Mouse (Mus musculus) T-helper 17 cell (primary cell): ENCODE measurements around the gene Micu1.

Experiments used
- in situ Hi-C, 2 experiments: fragments of 300-600 bp; cut with MboI, MseI; formaldehyde crosslinking; loops; 1 replicate in 1 of 2; 2 replicates in 1 of 2; pipeline ENCODE4 v1.15.1; 2025; ENCODE audit warnings: high pct_unique_total_duplicates in 2 of 2

Micu1 gene

GRCm38 (mm10) chr10:59879255-59880028, 177.2 kb downstream of the Micu1 start, which contains the start of gene Dnajb12:
Gene Dnajb12, plus strand, starts transcription at chr10:59879556.
- in situ Hi-C loops = no loop called here

DNA sequence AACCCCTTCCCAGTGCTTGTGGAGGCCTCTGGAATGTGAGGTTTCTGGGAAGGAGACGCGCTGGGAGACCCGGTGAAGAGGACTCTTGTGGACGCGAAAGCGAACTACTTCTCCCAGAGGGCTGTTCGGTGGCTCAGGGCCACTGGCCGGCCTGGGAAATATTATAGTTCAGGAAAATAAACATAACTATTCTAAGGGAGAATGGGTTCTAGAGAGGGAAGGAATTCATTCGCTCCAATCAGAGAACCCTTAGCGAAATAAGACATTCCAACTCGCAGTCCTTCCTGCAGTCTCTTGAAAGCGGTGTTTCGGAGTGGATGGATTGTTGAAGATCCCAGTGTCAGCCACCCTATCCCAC, 177.7 kb downstream of the Micu1 start:
- in situ Hi-C loops = no loop called here

DNA sequence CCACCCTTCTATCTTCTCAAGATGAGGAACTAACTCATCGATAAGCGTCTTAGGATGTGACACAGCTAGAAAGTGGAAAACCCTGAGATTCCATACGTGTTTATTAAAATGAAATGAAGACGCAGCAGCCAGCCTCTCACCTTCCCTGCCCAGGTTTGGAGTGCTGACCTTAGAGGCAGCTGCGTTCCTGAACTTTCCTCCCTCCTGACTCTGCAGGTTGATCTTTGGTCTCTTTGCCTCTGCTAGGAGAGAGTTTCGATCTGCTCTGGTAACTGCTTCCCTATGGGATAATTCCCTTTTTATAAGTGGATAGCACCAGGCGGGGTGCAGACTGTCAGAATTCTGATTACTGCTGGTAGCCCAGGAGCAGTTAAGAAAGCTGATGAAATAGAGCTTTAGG, 178.6 kb downstream of the Micu1 start:
- in situ Hi-C loops = no loop called here

DNA sequence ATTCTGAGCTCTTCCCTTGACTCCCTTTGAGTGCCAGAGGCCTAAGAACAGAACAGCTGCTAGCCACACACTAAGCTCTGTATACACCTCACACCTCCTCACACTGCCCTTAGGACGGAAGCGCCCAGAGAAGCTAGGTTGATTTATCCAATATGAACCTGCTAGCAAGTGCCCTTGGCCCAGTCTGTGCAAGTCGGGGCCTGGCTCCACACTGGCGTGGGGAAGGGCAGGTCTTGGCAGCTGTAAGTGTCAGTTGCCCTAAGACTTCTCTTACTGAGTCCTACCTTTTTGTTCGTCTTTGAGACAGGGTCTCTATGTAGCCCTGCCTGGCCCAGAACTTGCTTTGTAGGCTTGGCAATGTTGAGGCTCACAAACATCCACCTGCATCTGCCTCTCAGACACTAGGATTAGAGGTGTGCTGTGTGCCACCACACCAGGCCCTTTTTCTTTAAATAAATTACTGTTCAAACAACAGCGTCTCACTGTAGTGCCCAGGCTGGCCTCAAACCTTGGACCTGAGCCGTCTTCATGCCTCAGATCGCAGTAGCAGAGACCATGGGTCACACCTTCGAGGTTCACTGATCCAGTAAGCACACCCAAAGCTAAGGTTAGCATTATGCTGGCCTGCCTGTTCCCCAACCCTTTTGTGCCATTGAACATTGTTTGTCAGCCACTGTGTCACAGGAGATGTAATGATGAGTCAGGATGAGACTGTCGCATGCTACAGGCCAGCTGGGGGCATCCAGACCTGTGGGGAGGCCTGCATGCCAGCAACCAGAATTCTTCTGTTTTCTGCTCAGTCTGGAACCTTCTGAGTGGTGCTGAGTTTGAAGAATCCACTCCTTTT, 182.3 kb downstream of the Micu1 start:
- in situ Hi-C loops = loop anchor here in 1 of 2 experiments (5.0 kb wide), 1 partner anchor 183 kb away; no protein-coding TSS in a partner anchor

DNA sequence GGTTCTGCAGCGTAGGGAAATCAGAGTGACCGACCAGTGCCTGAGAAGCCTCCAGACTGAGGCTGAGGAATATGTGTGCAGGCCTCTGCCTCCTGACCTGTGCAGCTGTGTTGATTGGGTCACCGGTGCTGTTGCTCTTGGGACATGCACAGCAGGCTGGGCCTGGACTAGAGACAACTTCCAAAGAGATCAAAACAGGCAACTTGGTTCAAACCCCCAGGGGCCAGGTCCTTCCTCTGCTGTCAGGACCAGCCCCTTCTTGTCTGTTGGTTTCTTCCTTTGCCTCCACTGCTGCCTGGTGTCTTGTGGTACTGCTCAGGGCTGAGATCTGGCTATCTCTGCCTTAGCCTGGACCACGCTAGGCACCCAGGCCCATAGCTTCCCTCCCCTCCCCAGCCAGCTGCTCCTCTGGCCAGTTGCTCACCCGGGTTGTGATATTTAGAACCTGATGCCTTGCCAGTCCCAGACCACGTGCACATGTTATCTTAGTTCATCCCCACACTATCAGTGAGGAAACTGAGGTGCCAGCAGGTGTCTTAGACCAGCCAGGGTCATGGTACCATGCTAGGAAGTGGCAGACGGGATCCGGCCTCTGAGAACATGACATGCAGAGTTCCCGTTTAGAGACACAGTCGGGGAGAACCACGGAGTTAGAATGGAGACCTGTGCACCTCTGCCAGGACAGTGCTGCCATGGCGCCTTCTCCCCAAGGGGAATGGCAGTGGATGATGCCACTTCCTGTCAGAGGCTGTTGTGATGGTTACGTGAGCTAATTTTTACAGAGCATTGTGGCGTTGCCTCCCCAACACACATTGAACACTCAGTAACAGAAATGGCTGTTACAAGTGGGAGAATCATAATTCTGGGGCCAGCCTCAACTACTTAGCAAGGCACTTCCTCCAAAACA, 183.2 kb downstream of the Micu1 start:
- in situ Hi-C loops = loop anchor here in 1 of 2 experiments (5.0 kb wide), 1 partner anchor 182 kb away; no protein-coding TSS in a partner anchor

DNA sequence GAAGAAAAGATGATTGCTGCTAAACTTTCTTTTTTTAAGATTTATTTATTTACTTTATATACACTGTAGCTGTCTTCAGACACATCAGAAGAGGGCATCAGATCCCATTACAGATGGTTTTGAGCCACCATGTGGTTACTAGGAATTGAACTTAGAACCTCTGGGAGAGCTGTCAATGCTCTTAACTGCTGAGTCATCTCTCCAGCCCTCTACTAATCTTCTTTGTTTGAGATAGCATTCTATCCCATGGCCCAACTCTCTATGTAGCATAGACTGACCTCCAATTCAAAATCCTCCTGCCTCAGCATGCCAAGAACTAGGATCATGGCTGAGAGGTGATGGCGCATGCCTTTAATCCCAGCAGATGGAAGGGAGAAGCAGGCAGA, 183.8 kb downstream of the Micu1 start:
- in situ Hi-C loops = loop anchor here in 1 of 2 experiments (5.0 kb wide), 1 partner anchor 181 kb away; no protein-coding TSS in a partner anchor

- in situ Hi-C loops = loop anchor here in 1 of 2 experiments (5.0 kb wide), 1 partner anchor 180 kb away; no protein-coding TSS in a partner anchor
Measured at GRCm38 (mm10) chr10:59887432-59887831, 185.2 kb downstream of the Micu1 start.

- in situ Hi-C loops = loop anchor here in 1 of 2 experiments (5.0 kb wide), 1 partner anchor 178 kb away; no protein-coding TSS in a partner anchor
Measured at GRCm38 (mm10) chr10:59889339-59889738, 187.1 kb downstream of the Micu1 start.

DNA sequence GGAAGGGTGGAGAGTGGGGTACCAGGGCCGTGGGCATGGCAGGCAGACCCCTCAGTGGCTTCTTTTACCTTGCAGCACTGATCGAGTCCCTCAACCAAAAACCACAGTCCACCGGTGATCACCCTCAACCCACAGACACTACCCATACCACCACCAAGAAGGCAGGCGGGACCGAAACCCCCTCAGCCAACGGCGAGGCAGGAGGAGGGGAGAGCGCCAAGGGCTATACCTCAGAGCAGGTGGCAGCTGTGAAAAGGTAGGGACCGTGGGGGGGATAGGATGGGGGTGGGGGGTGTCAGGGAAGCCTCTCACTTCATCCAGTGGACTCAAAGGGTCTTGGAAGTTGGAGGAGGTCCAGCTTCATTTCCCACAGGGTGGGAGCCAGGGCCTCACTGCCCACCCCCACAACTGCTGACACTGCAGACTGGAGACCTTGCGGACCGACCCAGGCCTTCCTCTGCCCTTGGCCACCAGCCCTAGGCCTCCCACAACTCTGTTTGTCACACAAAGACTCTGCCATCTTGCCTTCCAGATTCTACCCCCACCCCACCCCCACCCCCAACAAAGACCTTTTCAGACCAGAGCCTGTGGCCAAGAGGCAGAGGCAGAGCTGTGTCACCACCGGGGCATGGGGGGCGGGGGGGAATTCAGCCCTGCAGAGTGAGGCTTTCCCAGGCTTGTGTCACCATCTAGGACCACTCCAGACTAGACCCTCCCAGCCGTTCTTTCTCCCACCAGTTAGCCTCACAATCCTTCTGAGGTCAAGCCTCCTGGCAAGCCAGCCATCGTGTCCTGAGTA, 187.9 kb downstream of the Micu1 start:
- in situ Hi-C loops = loop anchor here (5.0 kb wide), 2 partner anchors 122 to 177 kb away; no protein-coding TSS in a partner anchor

- in situ Hi-C loops = loop anchor here in 1 of 2 experiments (5.0 kb wide), 1 partner anchor 119 kb away; no protein-coding TSS in a partner anchor
Measured at GRCm38 (mm10) chr10:59892977-59893376, 190.7 kb downstream of the Micu1 start.

GRCm38 (mm10) chr10:59894251-59895160, 192.2 kb downstream of the Micu1 start:
- in situ Hi-C loops = loop anchor here (5.0 kb wide), 3 partner anchors 53 to 118 kb away; partner anchors contain the start of gene Ddit4 (in 1 of the 2)

GRCm38 (mm10) chr10:59895460-59896186, 193.3 kb downstream of the Micu1 start:
- in situ Hi-C loops = loop anchor here (5.0 kb wide), 2 partner anchors 52 to 57 kb away; partner anchors contain the start of gene Ddit4 (in 1 of the 2)

GRCm38 (mm10) chr10:59896211-59896610, 193.9 kb downstream of the Micu1 start:
- in situ Hi-C loops = loop anchor here (5.0 kb wide), 2 partner anchors 51 to 56 kb away; partner anchors contain the start of gene Ddit4 (in 1 of the 2)

GRCm38 (mm10) chr10:59896911-59897331, 194.6 kb downstream of the Micu1 start:
- in situ Hi-C loops = loop anchor here (5.0 kb wide), 2 partner anchors 50 to 55 kb away; partner anchors contain the start of gene Ddit4 (in 1 of the 2)

- in situ Hi-C loops = loop anchor here (5.0 kb wide), 2 partner anchors 50 to 55 kb away; partner anchors contain the start of gene Ddit4 (in 1 of the 2)
Measured at GRCm38 (mm10) chr10:59897511-59897910, 195.2 kb downstream of the Micu1 start.

GRCm38 (mm10) chr10:59898180-59898778, 196.0 kb downstream of the Micu1 start:
- in situ Hi-C loops = loop anchor here (5.0 kb wide), 2 partner anchors 49 to 54 kb away; partner anchors contain the start of gene Ddit4 (in 1 of the 2)

DNA sequence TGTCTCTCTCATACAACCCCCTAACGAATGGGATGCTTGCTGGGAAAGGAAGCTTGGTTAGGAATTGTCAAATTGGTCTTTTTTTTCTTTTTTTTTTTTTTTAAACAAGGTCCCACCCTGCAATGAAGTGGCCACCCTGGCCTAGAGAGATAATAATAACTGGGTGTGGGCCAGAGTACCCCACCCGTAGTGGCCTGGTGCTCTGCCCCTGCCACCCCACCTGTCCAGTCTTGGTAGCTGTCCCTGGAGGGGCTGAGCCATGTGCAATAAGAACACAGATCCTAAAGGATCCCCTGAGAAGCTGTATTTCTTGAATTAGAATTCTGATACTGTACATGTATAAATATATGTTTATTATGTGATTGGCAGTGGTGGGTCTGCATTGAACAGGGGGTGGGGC, 196.7 kb downstream of the Micu1 start:
- in situ Hi-C loops = loop anchor here (5.0 kb wide), 2 partner anchors 48 to 53 kb away; partner anchors contain the start of gene Ddit4 (in 1 of the 2)
